Mouse (Mus musculus) C3H10T1/2 (cell line): ENCODE results near the gene Rbpjl. TPM values are rescaled to one million over a fixed set of nuclear protein-coding genes. Genes with fewer than 3 reads are reported as not detected.

Experiments
- polyA plus RNA-seq, 2 experiments: library from polyadenylated mRNA; unstranded; fragments of >200 nt; fragmentation: generic; extraction: Trizol; gene quantifications; one replicate each; pipeline ENCODE4 v1.2.1; 2012; ENCODE audit warnings: missing spikeins in 2 of 2

The Rbpjl gene
- under 1 TPM in 1 of 2 experiments, not detected in 1; 0.02 TPM for polyA plus RNA-seq

DNA sequence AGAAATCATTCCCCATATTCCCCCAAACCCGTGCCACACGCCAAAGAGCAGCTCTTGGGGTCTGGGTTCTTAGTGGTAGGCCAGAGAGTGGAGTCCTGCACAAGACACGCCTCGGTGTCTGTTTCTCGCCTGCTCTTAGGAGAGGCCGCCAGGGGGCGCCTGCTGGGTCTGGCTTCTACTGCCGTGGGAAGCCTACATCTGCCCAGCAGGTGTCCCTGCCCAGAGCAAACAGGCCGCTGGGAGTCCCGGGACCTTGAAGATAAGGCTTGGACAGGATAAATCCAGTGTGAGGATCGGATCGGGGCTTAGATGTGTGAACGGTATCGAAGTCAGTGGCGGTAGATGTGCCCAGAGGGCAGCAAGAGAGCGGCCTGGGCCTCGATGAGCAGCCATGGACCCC, at the start of gene Rbpjl:
Rbpjl (plus strand) TSS at position 236 of the 400 bp plus-strand sequence.

GRCm38 (mm10) chr2:164389020-164389419, 13.9 kb upstream of the Rbpjl start, which contains the start of gene Slpi:
Gene Slpi (minus strand): TSS chr2:164389095.

GRCm38 (mm10) chr2:164405060-164405459, 2.1 kb downstream of the Rbpjl start, which contains the start of gene Matn4:
Gene Matn4 (minus strand): TSS chr2:164405160.

DNA sequence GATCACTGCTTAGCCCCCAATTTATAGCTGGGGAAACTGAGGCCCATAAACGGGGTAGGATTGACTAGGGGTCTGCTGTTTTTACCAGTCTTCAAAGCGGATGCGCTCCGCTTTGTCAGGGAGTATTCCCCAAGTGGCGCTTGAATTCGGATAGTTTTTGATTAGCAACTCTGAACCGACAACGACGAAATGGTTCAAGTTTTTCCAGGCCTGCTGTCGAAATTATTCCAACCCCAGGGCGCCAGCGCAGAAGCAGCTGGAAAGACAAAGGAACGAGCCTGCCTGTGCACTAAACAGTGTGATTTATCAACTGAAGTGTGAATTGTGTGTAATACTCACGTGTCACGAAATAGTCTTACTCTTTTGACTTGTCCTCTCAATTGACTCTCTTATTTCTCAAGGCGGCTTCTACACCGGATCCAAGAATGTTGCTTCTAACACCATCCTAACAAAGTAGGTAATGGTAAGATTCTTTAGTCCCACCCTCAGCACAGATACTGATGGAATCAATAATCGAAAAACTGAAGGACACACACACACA, 40.6 kb downstream of the Rbpjl start, which contains the start of gene Sdc4:
Sdc4 (minus strand) TSS at position 428 of the 541 bp plus-strand sequence.

GRCm38 (mm10) chr2:164456864-164457300, 53.9 kb downstream of the Rbpjl start, which contains the start of gene Sys1:
Gene Sys1 (plus strand): TSS chr2:164456964.

DNA sequence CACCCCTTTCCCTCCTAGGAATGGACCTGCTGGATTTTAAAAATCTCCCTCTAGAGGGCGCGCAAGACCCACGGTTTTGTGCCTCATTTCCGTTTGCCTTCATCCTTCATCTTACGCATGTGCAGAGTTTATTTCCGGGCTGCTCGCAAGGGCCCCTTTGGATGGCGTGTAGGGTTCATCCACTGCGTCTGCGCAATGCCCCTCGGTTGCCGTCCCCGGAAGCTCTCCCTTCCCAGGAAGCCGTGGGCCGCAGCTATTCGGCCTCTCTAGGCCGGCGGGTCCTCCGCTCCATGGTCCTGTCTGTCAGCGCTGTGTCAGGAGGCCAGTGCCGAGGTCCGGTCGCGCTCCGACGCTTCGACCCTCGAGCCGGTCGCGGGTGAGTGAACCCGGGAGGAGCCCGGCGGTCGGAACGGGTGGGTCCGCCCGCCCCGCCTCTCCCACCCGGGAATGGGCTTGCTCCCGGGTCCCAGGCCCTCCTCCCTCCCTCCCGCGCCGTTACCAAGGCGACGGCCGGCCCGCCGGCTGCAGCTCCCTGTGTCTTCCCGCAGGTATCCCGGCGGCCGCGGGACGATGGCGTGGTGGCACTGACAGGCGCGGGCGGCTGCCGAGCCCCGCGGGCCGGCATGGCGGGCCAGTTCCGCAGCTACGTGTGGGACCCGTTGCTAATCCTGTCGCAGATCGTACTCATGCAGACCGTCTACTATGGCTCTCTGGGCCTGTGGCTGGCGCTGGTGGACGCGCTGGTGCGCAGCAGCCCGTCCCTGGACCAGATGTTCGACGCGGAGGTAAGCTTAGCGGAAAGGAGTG, 58.0 kb downstream of the Rbpjl start, which contains the start of gene Gm20458:
Gm20458 (plus strand) TSS at position 223 of the 807 bp plus-strand sequence.

Other genes starting within 250 kb of the Rbpjl start
- gene Kcns1, start 232.0 kb upstream of the Rbpjl start, polyA plus RNA-seq: not detected
- gene Wfdc5, start 220.4 kb upstream of the Rbpjl start, polyA plus RNA-seq: not detected
- gene Wfdc12, start 212.5 kb upstream of the Rbpjl start, polyA plus RNA-seq: not detected
- under 1 TPM in 1 of 2 experiments, not detected in 1; 0.17 TPM for gene Wfdc15a, start 203.0 kb upstream of the Rbpjl start, polyA plus RNA-seq
- gene Wfdc15b, start 181.5 kb upstream of the Rbpjl start, polyA plus RNA-seq: not detected
- not detected for gene Svs2, start 164.7 kb upstream of the Rbpjl start, polyA plus RNA-seq
- not detected for gene Svs3b, start 146.5 kb upstream of the Rbpjl start, polyA plus RNA-seq
- not detected for gene Svs4, start 124.7 kb upstream of the Rbpjl start, polyA plus RNA-seq
- not detected for gene Svs3a, start 113.9 kb upstream of the Rbpjl start, polyA plus RNA-seq
- gene Svs6, start 86.4 kb upstream of the Rbpjl start, polyA plus RNA-seq: not detected
- not detected for gene Svs5, start 70.4 kb upstream of the Rbpjl start, polyA plus RNA-seq
- gene Slpi, start 14.0 kb upstream of the Rbpjl start, polyA plus RNA-seq: 1 to 10 TPM; 5.8 to 9.0 TPM
- 1 to 10 TPM in 1 of 2 experiments, under 1 TPM in 1; 0.02 to 1.3 TPM for gene Matn4, start 2.0 kb downstream of the Rbpjl start, polyA plus RNA-seq
- 100 to 1,000 TPM in 1 of 2 experiments, 10 to 100 TPM in 1; 15.9 to 107 TPM for gene Sdc4, start 40.7 kb downstream of the Rbpjl start, polyA plus RNA-seq
- 10 to 100 TPM; 54.4 to 73.3 TPM for gene Sys1, start 53.8 kb downstream of the Rbpjl start, polyA plus RNA-seq
- 10 to 100 TPM; 15.0 to 18.1 TPM for gene Gm20458, start 57.8 kb downstream of the Rbpjl start, polyA plus RNA-seq
- gene Trp53tg5, start 70.6 kb downstream of the Rbpjl start, polyA plus RNA-seq: not detected
- 1 to 10 TPM; 6.0 to 8.9 TPM for gene Dbndd2, start 83.0 kb downstream of the Rbpjl start, polyA plus RNA-seq
- 100 to 1,000 TPM in 1 of 2 experiments, 10 to 100 TPM in 1; 77.8 to 142 TPM for gene Pigt, start 94.4 kb downstream of the Rbpjl start, polyA plus RNA-seq
- gene Wfdc2, start 159.3 kb downstream of the Rbpjl start, polyA plus RNA-seq: not detected
- not detected for gene Spint3, start 170.3 kb downstream of the Rbpjl start, polyA plus RNA-seq
- gene Wfdc6a, start 182.3 kb downstream of the Rbpjl start, polyA plus RNA-seq: not detected
- not detected for gene Eppin, start 190.5 kb downstream of the Rbpjl start, polyA plus RNA-seq
- gene Wfdc6b, start 210.4 kb downstream of the Rbpjl start, polyA plus RNA-seq: not detected
- not detected for gene Wfdc8, start 210.5 kb downstream of the Rbpjl start, polyA plus RNA-seq
- gene Wfdc16, start 235.7 kb downstream of the Rbpjl start, polyA plus RNA-seq: not detected